Mouse (Mus musculus): ENCODE data around the gene Olfr9.
"Not testable (repeated sequence)": the region's sequence is repeated elsewhere in the genome, so short reads cannot be mapped to it uniquely, and the experiment has no call there.

Gene Olfr9

DNA sequence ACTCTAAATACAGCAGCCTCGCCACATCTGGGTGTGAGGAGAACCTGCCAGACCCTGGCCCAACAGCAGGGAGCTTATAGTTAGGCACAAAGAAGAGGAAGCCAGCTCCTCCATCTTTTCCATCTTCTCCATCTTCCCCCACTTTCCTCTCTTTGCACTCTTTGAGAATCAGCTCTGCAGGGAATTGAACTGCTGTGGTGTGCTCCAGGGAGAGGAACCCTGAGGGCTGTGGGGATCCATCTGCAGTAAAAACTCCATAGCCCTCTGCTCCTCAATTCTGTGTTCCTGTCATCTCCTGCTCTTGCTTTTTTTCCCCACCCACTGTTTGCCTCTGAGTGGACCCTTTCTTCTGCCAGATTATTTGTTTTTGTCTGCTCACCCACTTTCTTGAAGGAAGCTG is at the start of gene Olfr9:
Gene Olfr9, plus strand, starts transcription at position 301 of the 400 bp plus-strand sequence.
- not testable (repeated sequence) for DNase-seq (ENCODE audit: low spot score)

DNA sequence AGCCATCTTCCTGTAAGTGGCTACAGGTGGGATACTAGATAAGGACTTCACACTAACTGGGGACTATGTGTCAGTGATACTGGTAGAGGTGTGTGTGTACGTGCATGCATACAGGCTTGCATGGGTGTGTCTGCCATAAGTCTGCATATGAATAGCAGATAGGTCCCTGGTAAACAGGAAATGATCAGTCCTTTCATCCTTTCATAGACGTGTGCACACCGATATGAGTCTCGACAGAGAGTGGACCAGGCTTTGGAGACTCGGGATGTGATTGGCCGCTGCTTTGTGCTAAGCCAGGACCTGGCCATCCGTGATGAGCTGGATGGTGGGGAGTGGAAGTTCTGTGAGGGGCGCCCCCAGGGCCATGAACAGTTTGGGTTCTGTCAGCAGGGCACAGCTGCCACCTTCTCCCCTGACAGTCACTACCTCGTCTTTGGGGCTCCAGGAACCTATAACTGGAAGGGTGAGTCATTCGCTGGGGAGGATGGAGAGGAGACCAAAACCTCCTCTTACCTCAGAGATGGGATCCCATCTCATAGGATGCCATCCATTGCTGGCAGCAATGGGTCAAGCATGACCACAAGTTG is 48.7 kb upstream of the Olfr9 start:
- DNase-seq (ENCODE audit: low spot score) = no peak

DNA sequence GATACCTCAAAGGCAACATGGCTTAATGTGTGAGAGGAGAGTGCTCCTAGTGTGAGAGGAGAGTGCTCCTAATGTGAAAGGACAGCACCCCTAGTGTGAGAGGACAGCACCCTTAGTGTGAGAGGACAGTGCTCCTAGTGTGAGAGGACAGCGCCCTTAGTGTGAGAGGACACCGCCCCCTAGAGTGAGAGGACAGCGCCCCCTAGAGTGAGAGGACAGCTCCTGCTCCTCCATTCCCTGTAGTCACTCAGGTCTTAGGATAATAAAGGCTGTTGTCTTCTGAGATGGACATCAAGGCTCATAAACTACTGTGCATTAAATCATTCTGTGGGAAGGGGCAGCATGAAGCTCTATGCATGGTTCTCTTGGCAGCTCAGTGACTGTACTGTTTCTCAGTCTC is 43.6 kb upstream of the Olfr9 start:
- peak; percentile 41 for DNase-seq (ENCODE audit: low spot score)

DNA sequence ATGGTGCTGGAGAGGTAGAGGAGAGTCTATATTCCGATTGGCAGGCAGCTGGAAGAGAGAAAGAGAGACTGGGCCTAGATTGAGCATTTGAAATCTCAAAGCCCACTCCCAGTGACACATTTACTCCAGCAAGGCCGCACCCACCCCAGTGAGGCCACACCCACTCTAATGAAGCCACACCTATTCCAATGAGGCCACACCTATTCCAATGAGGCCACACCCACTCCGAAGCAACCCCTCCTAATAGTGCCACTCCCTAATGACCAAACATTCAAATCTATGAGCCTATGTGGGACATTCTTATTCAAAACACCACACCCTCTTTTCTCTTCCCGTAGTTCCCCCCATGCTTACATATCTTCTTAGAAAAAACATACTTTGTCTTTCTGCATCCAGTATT is 41.7 kb upstream of the Olfr9 start:
- no peak for DNase-seq (ENCODE audit: low spot score)

DNA sequence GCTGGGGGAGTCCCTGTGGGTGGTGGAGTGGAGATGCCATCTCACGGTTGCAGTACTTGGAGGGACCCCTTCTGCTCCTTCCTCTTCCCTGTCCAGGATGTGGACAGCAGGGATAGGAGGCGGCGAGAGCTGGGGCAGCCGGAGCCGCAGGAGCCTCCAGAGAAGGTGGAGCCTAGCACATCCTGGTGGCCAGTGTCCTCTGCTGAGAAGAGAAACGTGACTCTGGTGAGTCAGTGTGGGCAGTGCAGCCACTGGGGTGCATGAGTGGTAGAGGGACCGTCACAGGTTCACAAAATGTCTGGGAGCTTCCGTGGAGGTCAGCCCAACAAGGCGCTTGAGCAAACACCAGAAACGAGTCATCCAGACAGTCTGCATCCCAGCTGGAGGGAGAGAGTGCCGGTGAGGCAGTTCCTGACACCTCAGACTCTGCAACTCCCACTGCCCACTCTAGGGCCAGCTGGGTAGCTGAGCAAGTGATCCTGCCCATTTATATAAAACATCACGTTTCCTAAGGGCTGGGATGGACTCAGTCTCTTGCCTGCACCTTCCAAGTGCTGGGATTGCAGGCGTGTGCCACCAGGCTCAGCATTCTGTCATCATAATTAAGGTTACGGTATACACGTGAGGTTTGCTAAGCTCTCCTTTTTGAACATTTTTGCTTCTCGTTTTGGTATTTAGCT is 38.9 kb upstream of the Olfr9 start:
- DNase-seq (ENCODE audit: low spot score) = no peak

DNA sequence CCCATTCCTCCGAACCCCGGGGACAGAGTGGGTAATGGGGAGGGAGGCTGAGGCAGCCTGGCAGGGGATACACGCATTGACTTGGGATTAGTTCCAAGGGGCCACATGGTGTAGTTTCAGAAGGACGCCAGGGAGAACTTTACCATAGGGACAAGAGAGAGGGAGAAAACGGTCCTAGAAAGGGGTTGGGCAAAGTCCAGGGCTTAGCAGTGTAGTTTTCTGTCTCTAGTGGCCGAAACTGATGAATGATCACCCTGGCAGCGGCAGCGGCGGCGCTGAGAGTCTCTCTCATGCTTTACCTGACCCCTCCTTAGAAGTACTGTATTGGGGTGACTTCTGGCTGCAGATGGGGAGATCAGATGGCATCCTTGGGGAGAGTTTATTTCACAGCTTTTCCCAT is 30.9 kb upstream of the Olfr9 start:
- DNase-seq (ENCODE audit: low spot score) = no peak

DNA sequence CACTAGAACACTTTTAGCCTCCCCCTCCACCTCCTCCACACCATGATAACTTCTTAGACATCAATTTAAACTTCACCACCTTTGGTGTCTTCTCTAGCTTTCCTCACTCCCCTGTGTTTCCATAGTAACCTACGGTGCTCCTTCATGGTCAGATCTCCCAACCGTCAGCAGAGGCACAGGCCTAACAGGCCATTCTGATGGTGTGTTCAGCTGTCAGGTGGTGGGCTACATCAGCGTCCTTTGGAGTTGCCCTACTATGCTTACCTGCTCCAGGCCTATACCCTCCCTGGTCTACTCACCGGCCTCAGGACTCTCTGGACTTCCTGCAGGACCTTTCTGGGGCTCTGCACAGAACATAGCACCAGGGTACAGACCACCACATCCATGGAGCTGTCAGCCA is 29.1 kb upstream of the Olfr9 start:
- DNase-seq (ENCODE audit: low spot score) = no peak

DNA sequence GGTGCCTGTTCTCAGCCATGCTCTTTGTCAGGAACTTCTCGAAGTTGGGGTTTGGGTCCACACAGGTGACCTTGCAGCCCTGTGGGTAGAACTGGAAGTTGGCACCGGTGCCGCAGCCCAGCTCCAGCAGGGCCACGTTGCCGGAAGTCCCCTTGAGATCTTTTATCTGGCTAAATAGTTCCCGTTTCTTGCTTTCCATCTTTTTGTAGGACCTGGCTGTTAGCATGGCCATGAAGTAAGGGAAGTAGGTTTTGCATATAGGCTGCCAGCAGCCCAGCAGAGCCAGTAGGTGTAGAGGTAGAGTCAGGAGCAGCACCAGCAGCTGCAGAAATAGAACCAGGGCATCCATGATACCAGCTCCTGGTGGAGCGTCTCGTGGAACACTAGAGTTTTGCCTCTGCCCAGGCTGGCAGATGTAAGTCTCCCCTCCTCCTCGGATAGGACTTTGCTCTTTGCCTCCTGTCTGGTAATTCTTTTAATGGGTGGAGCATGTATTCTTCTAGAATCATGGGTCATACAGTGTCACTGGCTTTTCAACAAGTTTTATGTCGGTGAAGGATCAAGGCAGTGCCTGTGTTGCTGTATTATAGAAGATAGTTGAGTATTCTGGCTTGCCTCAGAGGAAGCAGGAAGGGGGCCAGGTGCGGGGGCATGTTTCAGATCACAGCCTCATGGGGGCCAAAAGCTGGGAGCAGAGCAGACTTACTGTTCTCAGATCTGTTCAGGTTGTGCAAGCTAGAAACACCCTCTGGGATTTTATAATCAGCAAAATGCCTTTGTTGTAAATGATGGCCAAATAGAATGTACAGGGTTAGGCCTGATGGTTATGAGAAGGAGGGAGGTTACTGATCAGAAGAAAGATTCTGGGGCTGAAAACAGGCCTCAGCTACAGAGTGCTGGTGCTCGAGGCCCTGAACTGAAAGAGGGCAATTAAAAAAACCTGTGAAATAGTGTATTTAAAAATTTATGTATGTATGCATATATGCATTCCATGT is 28.3 kb upstream of the Olfr9 start, which contains the start of gene Mettl7b:
Gene Mettl7b, minus strand, starts transcription at position 399 of the 995 bp plus-strand sequence.
- DNase-seq (ENCODE audit: low spot score) = no peak

DNA sequence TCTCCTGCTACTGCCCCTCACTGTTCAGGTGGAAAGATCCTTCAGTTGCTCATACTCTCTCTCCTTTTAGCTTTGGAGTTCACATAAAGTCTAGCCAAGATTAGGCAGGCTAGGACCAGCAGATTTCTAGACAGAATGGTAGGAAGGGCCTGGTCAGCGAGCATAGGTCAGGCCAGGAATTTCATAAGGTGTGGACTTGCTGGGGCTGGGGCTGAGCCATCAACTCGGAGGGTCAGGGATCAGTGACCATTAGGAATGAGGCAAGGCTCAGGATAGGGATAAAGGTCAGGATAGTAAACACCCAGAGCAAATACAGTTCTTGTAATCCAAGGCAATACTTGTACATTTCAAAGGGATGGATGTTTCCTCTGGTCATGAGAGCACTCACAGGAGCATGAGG is 24.3 kb upstream of the Olfr9 start:
- no peak for DNase-seq (ENCODE audit: low spot score)

DNA sequence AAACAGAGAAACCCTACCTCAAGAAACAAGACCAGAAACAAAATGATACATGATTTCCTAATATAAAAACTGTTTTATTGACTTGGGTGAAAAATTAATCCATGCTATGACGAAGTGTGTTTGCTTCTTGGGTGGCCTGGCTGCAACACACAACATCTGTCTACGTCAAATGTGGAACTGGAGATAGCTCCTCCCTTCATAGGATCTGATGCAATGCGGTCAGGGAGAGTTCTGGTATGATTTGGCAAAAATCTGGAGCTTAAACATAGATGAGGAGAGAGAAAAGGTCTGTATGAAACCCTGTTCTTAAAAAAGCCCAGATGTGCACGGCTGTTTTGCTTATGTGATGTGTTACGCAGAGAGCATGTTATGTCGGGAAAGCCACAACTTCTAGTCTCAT is 23.4 kb upstream of the Olfr9 start:
- no peak for DNase-seq (ENCODE audit: low spot score)

DNA sequence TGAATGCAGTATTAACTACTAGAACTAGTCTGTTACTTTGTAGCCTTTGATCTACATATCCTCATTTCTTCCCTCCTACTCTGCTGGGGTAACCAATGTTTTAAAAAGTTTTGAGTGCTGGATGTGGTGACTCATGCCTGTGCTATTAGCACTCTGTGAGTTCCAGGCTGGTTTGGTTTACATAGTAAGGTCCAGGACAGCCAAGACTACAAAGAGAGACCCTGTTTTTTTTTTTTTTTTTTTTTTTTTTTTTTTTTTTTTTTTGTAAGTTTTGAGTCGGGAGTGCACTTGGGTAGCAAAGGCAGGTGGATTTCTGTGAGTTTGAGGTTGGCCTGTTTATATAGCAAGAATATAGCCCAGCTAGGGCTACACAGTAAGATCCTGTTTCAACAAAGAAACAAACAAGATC is 20.9 kb upstream of the Olfr9 start:
- DNase-seq (ENCODE audit: low spot score) = no peak

DNA sequence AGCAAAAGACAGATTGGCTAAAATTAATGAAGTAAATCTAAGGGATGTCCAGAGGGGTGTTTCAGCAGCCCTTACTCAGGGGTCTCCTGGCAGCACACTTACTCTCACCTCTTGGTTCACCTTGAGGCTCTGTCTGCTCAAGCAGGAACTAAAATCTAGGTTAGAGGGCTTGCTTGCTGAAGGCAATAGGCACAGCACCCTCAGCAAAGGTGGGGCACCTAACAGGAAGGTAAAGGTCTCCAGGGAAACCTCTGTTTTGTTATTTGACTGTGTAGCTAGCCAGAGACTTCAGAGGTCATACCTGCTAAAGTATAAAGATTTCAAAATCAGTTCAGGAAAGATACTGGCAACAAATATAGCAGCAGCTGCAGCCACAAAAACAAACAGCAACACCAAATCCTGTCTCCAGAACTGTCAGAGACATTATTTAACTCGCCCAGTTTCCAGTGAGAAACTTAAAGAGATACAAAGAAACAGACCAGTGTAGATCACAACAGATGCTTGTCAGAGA is 18.4 kb upstream of the Olfr9 start:
- no peak for DNase-seq (ENCODE audit: low spot score)

DNA sequence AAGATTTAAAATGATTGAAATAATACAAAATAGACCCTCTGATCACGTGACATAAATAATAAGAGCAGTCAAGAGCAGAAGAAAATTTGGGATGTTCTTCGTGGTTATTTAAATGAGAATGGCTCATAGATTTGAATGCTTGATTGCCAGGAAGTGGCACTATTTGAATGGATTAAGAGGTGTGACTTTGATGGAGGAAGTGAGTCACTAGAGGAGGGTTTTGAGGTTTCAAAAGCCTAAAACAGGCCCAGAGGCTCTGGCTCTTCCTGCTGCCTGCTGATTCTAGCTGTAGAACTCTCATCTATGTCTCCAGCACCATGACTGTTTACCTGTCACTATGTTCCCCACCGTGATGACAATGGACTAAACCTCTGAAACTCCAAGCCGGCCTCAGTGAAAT is 16.4 kb upstream of the Olfr9 start:
- no peak for DNase-seq (ENCODE audit: low spot score)

DNA sequence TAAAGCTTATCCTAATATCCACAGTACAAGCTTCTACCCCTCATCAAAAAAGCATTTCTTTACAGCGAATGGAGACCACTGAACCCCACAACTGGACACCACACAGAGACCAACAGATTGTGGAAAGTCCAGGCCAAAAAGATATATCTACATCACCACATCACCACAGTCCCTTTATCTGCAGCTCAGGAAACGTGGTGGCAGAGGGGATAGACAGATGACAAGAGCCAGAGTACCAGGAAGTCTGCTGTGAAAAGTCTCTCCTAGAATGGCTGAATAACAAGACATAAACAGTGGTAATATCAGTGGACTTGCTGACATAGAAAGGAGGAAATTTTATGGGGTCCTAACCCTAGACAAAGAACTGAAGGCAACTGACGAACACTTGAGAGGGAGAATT is 12.8 kb upstream of the Olfr9 start:
- no peak for DNase-seq (ENCODE audit: low spot score)

DNA sequence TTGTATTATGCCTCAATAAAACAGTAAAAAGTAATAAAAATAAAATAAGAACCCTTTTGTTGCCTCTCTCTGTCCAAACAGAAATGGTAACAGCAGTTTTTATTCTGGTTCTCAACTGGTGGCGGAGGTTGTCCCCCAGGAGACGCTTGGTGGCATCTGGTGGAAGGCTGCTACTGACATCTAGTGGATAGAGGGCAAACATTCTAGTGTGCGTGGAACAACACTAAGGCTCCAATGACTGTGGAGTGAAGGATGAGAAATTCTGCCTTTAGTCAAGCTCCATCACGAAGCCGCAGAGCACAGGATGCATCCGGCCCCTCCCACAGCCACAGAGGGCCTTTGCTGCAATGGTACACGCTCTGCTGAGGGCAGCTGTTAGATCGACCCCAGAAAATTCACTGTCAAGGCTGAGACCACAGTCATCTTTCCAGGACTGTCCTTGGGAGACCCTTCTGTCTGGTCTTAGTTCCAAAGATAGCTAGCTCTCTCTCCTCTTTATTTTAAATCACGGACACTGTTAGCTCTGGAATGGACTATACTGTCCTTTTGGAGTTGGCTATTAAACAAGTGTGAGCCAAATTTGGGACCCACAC is 11.6 kb upstream of the Olfr9 start:
- peak; percentile 81 for DNase-seq (ENCODE audit: low spot score)

DNA sequence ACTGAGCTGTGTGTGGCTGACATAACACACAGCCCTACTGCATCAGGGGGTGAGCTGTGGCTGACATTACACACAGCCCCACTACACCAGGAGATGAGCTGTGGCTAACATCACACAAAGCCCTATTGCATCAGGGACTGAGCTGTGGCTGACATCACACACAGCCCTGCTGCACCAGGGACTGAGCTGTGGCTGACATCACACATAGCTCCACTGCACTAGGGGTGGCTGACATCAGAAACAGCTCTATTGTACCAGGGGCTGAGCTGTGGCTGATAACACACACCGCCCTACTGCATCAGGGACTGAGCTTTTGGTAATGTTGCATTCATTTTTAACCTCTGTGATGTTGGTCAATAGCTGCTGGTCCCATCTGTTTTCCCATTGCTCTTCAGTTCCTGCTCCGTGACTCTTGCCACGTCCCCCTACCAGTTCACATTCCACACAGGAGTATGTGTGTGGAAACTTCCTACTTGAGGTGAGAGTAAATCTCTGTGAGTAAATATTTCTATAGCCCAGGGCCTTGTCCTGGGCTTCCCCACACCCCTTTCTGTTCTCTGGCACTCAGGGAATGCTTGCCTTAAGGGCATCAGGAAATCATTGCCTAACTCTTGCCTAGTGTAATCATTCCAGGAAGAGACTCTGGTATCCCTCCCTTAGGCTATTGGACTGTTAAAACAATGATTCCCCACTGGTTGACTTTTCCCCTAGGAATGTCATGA is 8.4 kb upstream of the Olfr9 start:
- no peak for DNase-seq (ENCODE audit: low spot score)

DNA sequence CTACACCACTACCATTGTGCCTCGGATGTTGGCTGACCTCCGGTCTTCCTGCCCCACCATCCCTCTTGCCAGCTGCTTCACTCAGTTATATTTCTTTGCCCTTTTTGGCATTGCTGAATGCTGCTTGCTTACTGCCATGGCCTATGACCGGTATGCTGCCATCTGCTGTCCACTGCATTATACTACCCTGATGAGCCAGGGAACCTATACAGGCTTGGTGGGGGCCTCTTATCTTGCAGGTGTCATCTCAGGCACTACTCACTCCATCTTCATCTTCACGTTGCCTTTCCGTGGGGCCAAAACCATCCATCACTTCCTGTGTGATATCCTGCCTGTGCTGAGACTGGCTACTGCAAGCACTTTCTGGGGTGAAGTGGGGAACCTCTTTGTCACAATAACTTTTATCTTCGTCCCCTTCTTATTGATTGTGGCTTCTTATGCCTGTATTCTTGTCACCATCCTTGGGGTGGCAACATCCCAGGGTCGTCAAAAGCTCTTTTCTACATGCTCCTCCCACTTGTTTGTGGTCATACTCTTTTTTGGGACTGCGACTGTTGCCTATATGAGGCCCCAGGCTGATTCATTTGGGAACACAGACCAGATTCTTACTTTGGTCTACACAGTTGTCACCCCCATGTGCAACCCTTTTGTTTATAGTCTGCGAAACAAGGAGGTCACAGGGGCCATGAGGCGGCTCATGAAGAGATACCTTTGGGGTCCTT is 1.1 kb downstream of the Olfr9 start:
- not testable (repeated sequence) for DNase-seq (ENCODE audit: low spot score)

DNA sequence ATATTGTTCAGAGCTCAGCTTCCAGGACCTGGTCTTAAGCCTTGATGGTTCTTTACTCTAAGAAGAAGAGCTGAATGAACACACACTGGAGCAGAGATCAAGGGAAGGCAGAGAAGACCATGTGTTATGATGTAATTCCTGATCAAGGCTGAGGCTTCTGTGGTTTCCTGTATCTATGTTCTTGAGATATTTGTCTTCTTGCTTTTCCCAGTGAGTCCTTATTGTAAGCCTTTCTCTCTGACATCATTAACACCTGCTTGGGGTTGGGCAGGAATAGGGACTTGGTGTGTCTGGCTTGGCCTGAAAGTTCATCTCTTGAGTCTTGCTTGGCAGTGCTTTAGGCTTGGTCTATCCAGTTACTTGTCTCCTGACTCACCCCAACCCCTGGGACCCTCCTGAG is 1.8 kb downstream of the Olfr9 start:
- no peak for DNase-seq (ENCODE audit: low spot score)

DNA sequence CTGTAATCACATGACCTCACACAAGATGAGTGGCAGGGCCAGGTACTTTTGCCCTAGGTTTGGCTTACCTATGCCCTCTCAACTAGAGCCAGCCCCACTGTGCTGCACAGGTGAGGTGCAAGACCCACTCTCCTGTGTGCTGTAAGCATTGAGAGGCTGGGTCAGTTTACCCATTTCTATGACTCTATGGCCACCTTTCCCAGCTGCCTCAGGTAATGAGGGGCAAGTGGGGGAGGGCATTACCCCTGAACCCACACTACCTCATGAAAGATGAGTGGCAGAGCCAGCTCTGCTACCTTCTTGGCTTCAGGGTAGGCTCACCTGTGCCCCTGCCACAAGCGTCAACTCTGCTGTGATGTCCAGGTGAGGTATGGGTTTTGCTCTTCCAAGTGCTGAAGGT is 6.6 kb downstream of the Olfr9 start:
- DNase-seq (ENCODE audit: low spot score) = no peak

DNA sequence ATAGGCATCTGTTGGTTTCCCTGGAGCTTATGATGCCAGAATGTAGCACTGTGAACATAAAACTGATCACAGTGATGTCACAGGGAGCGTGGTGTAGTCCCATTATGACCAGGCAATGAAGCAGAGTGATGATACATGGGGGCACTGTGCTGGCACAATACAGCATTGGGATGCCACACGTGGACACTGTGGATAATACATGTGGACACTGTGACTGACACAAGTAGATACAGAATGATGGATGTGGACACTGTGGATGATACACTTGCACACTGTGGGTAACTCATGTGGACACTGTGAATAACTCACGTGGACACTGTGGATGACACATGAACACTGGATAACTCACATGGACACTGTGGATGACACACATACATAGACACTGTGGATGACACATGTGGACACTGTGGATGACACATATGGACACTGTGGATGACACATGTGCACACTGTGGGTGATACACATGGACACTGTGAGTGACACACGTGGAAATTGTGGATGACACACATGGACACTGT is 7.4 kb downstream of the Olfr9 start:
- no peak for DNase-seq (ENCODE audit: low spot score)
